Mouse (Mus musculus): Measurements from ENCODE around the gene Ubc. TPM values are rescaled to one million over a fixed set of nuclear protein-coding genes. Genes with fewer than 3 reads are reported as not detected.

Gene Ubc
- total RNA-seq, 2 experiments from 2014 or later = 660 to 1,001 TPM

DNA sequence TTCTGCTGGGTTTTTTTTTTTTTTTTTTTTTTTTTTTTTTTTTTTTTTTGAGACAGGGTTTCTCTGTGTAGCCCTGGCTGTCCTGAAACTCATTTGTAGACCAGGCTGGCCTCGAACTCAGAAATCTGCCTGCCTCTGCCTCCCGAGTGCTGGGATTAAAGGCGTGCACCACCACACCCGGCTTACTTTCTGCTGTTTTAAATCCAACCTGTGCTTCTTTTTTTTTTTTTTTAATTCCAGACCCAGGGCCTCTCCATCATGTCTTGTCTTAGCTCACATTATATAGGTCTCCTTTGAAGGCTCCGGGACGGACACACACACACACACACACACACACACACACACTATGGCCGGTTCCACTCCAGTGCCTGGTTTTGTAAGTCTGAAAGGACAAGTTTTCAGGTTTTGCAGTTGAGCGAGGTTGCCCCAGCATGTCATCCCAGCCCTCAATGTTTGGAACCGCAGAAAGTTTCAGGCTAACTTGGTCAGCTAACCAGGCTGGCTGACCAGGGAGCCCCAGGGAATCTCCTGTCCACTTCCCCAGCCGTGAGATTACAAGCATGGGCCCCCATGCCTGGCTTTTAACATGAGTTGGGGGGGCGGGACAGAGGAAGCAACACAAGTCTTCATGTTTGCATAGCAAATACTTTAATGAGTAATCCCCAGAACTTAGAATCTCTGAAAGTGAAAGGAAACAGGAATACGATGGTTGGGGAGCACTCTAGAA lies 32.3 kb downstream of the Ubc start:
- DNase-seq = no peak
- intact Hi-C loops (cut with DNase I; ENCODE audit: low total_unique reads) = no loop called here

DNA sequence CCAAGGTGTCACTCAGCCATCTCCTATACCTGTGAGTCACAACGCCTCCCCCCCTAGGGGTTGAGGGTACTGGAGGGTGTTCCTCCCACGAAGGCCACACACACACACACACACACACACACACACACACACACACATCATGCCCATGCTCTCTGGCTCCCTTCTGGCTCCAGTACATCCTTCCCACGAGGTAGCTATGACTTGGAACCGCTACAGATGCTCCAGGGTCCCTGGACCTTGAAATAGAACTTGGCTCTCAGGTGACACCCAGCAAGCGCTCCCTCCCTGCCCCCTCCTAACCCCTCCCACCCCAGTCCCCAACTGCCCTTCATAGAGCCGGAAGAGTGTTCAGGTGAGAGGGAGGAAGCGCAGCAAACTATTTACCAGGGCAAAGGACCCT lies 34.4 kb downstream of the Ubc start:
- no peak for DNase-seq
- intact Hi-C loops (cut with DNase I; ENCODE audit: low total_unique reads) = no loop called here

GRCm38 (mm10) chr5:125354885-125355492 lies 35.0 kb downstream of the Ubc start:
- DNase-seq = no peak
- intact Hi-C loops (cut with DNase I; ENCODE audit: low total_unique reads) = loop anchor here (5.0 kb wide), 1 partner anchor 68 kb away; no protein-coding TSS in a partner anchor

GRCm38 (mm10) chr5:125352781-125353294 lies 37.2 kb downstream of the Ubc start:
- no peak for DNase-seq
- intact Hi-C loops (cut with DNase I; ENCODE audit: low total_unique reads) = loop anchor here (5.0 kb wide), 1 partner anchor 66 kb away; no protein-coding TSS in a partner anchor

- intact Hi-C loops (cut with DNase I; ENCODE audit: low total_unique reads) = loop anchor here (5.0 kb wide), 1 partner anchor 65 kb away; no protein-coding TSS in a partner anchor
- DNase-seq = no peak
Observed at GRCm38 (mm10) chr5:125351939-125352338, 38.1 kb downstream of the Ubc start.

DNA sequence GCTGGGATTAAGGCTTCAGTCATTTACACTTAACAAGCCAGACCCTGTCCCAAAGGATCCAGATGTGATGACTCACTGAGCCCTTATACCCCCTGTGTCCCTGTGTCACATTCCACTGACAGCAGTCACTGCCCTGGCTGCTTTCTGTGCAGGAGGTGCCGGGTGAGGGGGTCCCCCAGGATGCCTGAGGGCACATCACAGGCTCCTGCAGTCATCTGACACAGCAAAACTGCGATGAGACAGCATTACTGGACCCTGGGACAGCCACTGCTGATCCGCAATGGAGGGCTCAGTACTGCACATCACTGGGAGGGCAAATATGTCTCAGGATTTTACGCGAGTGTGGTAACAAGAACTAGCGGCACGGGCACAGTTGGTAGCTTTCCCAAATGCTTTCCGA lies 38.9 kb downstream of the Ubc start:
- intact Hi-C loops (cut with DNase I; ENCODE audit: low total_unique reads) = loop anchor here (5.0 kb wide), 1 partner anchor 64 kb away; no protein-coding TSS in a partner anchor
- no peak for DNase-seq

DNA sequence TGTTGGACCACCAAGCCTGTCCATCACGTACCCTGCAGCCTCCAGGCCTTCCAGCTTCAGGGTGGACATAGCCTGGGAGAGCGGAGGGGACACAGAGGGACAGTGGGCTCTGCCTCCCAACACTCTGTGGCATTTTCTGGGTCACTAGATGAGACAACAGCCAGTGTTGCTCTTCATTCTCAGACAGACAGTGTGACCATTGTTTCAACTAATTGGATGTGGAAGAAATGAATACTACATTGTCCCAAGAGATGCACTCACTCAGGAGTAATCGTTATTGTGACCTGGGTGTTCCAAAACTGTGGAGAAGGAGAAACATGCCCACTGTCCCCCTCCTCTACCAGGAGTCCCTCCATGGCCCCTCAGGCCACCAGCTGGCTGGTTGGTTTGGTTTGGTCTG lies 40.6 kb downstream of the Ubc start:
- intact Hi-C loops (cut with DNase I; ENCODE audit: low total_unique reads) = no loop called here
- DNase-seq = no peak

GRCm38 (mm10) chr5:125348487-125348886 lies 41.5 kb downstream of the Ubc start:
- intact Hi-C loops (cut with DNase I; ENCODE audit: low total_unique reads) = no loop called here
- DNase-seq = peak; percentile 49

- intact Hi-C loops (cut with DNase I; ENCODE audit: low total_unique reads) = no loop called here
- no peak for DNase-seq
Observed at GRCm38 (mm10) chr5:125348067-125348466, 41.9 kb downstream of the Ubc start.

- DNase-seq = no peak
Observed at GRCm38 (mm10) chr5:125344296-125344695, 45.7 kb downstream of the Ubc start.

GRCm38 (mm10) chr5:125341459-125342090 lies 48.4 kb downstream of the Ubc start:
- no peak for DNase-seq
- intact Hi-C loops (cut with DNase I; ENCODE audit: low total_unique reads) = no loop called here

More at GRCm38 (mm10) chr5:125344296-125344695, 45.7 kb downstream of the Ubc start:
- intact Hi-C loops (cut with DNase I; ENCODE audit: low total_unique reads) = no loop called here

DNA sequence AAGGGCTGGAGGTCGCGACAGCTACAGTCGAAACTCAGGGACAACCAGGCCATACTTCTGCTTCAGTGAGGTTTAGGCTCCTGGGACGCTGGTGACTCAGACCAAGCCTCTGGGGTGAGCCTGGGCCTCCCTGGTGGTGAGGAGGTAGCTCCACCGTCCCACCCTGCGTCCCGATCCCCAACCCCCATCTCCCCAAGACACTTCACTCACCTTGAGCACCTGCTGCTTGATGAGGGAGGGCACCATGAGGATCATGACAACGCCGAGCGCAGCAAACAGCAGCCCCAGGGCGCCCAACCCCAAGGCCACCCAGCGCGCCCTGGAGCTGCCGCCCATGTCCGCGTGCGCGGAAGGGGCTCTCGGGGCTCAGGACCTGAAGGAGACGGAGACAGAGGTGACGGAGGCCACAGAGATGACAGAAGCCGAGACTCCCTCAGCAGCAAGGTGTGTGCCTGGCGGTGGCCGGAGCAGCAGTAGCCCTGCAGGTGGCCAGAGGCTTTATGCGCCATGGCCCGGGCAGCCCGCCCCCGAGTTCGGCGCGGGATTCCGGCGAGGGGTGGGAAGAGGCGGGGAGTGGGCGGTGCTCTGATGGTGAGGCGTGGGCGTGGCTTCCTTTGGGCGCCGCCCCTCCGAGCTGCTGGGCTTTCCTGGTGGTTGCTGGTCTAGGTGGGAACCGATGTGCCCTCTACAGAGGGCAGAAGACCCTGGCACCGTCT lies 49.3 kb downstream of the Ubc start, which contains the start of gene Scarb1:
TSS of gene Scarb1 (minus strand) at position 548 of the 716 bp plus-strand sequence.
- intact Hi-C loops (cut with DNase I; ENCODE audit: low total_unique reads) = no loop called here
- DNase-seq = peak; percentile 84

DNA sequence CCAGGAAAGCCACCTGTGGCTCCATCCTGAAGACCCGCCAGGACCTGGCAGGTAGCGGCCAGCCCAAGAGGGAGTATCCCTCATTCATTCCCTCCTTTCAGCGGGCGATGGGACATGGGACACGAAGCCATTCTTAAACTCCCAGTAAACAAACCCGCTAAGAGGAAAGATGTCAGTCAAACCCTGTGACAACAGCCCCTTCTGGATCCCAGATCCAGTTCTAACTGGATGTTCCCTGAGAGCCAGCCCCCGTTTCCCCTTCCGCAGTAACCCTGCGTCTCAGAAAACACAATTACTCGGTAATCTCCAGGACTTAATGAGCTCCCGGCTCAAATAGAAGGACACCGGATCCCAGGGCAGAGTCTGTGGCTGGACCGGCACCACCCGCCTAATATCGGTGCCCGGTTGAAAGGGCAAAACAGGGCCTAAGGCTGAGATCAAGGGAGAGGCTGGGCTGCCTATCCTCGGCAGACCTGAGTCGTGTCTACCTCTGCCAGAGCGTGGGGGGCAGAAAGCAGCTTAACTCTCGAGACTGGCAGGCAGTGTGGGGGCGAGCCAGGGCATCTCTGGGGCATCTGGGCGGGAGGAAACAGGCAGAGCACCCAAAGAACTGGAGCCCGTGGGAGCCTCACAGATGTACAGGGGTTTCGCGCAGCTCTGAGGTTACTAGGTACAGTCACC lies 50.0 kb downstream of the Ubc start:
- no peak for DNase-seq
- intact Hi-C loops (cut with DNase I; ENCODE audit: low total_unique reads) = no loop called here

- intact Hi-C loops (cut with DNase I; ENCODE audit: low total_unique reads) = no loop called here
- DNase-seq = peak; percentile 39
Observed at GRCm38 (mm10) chr5:125339108-125339751, 50.8 kb downstream of the Ubc start.

DNA sequence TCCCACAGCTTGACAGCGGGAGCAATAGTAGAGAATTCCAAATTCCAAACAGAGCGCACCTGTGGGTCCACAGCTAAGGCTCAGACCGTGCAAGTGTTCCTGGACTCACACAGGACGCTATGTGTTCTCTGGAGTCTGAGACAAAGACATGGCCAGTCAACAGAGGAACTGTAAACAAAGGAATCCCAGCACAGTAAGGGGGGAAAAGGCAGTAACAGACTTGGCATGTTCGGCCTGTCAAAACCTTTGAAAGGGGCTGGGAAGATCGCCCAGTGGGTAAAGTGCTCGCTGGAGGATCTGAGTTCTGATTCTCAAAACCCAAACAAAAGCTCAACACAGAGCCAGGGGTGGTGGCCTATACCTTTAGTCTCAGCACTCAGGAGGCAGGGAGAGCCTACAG lies 52.5 kb downstream of the Ubc start:
- no peak for DNase-seq
- intact Hi-C loops (cut with DNase I; ENCODE audit: low total_unique reads) = no loop called here

DNA sequence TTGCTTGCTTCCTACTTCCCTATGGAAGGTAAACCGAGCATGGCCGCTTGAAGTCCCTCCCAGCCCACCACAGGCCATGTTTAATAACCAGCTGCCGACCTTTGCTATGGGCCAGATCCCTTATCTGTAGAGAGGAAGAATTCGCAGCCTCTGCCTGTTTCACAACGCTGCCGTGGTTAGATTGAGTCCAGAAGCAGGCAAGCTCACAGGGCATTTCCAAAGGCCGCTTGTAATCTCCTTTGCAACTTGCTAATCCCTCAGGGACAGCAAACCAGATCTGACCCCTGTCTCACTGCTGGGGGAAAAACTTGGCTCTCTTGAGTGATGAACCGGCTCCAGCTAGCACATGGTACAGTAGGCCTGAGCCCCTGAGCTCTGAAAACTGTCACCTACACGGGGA lies 53.0 kb downstream of the Ubc start:
- DNase-seq = no peak
- intact Hi-C loops (cut with DNase I; ENCODE audit: low total_unique reads) = no loop called here
